Mouse (Mus musculus) spleen, postnatal 36 days (tissue): ENCODE measurements at regions not wholly inside any gene's neighbourhood (a gene's known extent, or its start where the extent isn't known, plus 50 kb on each side); places are given as distances from the start of the nearest gene placed in this dataset.
"Not testable (repeated sequence)": the region's sequence is repeated elsewhere in the genome, so short reads cannot be mapped to it uniquely, and the experiment has no call there.

Experiments
- DNase-seq, 2 experiments: peaks; one replicate each; pipeline ENCODE4 v3.0.0; 2022; ENCODE audit warnings: low spot score in 2 of 2, mixed read lengths in 1 of 2

GRCm38 (mm10) chr5:50343681-50344080 is 284.9 kb upstream of the Adgra3 start:
- DNase-seq, result no peak

DNA sequence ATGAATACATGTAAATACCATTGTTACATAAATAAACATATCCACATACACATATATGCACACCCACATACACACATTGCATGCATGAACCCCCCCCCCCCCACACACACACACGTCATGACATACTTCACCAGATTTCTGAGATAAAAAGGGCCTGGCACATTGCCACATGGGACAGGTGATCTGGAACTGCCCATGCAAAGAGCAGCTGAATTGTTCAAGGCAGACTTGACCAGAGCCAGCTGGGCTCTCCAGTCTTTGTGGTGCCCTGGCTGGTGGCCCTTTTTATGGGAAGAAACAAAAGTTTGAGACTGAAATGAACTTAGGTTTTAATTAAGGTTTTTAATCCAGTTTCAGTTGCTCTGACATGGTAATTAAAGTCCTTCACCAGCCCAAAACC is 250.7 kb upstream of the Adgra3 start:
- DNase-seq, result no peak

- no peak for DNase-seq
Observed at GRCm38 (mm10) chr5:50303859-50304480, 245.2 kb upstream of the Adgra3 start.

DNA sequence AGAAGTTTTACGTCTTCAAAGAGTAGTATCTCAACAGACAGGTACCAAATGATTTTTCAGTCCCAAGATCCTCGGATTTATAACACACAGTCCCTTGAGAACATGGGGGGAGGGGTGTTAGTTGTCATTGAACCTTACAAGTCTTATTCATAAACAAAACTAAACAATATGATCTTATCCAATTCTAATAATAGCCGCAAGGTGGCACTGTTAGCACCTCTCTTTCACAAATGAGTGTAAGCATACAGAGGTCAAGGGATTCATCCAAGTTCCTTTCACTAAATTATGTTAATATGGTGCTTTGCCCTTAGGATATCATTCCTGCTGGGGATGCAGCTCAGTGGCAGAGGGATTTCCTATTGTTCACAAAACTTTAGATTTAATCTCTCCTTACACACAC is 235.0 kb upstream of the Adgra3 start:
- DNase-seq, result no peak

- DNase-seq, result no peak
Observed at GRCm38 (mm10) chr5:50290879-50291410, 232.1 kb upstream of the Adgra3 start.

- DNase-seq, result no peak
Observed at GRCm38 (mm10) chr5:50260417-50260816, 201.6 kb upstream of the Adgra3 start.

DNA sequence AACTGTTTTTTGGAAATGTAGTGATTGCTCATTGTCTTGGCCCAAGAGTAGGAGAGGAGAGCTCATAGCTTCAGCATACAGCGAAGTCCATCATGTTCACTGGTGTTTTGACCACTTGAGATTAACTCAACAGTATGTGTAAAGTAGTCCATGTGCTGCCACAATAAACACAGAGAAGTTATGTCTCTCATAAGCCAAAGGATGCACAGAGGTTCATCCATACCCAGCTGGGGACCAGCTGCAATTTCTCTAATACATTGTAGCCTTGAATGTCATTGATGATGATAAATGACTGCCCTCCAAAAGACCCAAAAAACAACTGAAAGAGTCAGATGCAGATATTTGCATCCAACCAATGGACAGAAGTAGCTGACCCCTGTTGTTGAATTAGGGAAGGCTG is 199.2 kb upstream of the Adgra3 start:
- DNase-seq, result no peak

GRCm38 (mm10) chr5:50234111-50234510 is 175.3 kb upstream of the Adgra3 start:
- DNase-seq, result no peak

DNA sequence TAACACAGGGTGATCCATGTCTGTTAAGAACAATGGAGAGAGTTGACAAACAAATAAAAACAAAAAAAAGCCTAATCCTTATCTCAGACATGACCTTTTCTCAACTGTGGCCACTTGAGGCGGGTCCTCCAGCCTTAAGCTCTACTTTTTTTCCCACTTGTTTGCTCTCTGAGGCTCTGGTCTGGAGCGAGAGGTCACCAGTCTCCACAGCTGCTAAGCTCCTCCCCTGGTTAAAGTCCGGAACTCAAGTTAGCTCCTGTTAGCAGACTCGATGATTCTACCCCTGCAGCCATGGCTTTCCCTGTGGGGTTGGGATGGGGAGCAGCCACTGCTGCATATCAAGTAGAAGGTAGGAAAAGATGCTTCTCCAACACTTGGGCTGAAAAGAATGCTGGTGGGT is 158.2 kb upstream of the Adgra3 start:
- DNase-seq, result no peak

DNA sequence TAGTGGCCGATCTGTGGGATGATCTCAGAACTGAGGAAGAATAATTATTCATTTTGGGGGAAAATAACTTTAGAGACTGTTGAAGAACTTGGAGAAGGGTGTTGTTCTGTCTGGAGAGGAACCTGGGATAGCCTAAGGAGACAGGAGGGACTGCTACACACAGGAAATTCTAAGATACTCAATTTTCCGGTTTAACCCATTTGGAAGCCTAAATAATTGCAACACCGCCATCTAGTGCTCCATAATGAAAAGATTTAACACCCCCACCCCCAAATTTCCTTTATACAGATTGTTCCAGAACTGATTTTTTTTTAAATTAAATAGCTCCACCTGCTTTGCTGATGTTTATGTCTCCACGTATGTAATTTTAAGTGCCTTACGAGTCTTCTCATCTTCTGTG is 157.2 kb upstream of the Adgra3 start:
- no peak for DNase-seq

GRCm38 (mm10) chr5:50202307-50203010 is 143.7 kb upstream of the Adgra3 start:
- no peak for DNase-seq

- no peak for DNase-seq
Observed at GRCm38 (mm10) chr5:50196423-50196822, 137.6 kb upstream of the Adgra3 start.

GRCm38 (mm10) chr5:50195993-50196392 is 137.2 kb upstream of the Adgra3 start:
- no peak for DNase-seq

DNA sequence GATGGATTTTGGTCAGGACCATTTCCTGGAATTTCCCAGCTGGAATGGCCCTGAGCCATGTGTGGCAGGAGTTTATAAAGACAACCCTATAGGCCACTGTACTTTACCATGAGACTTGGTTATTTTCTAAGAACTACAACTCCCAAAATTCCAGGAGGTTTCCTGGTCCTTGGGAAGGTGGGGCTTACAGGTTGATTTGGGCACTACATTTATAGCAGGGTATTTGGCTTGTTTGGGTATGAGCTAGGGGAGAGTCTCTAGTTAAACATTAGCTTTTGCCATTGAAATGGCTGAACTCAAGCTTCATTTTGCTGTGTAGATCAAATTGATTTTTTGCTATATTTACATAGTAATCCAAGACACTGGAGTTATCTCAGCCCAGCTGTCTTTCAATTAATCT is 130.6 kb upstream of the Adgra3 start:
- DNase-seq, result no peak

DNA sequence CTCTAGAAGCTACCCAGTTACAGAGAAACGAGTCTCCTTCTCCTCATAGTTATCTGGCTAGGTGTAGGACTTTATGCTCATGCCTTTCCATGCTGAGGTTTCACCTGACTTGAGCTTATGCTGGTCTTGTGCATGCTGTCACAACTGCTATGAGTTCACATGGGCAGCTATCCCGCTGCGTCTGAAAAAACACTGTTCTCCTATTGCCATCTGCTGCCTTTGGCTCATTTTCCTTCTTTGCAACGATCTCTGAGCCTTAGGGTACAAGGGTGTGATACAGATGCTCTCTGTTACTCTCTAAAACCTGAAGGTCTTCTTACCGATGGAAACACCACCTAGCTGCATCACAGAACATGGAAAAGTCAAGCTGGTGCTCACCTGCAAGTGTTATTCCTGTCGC is 123.9 kb upstream of the Adgra3 start:
- DNase-seq, result no peak

DNA sequence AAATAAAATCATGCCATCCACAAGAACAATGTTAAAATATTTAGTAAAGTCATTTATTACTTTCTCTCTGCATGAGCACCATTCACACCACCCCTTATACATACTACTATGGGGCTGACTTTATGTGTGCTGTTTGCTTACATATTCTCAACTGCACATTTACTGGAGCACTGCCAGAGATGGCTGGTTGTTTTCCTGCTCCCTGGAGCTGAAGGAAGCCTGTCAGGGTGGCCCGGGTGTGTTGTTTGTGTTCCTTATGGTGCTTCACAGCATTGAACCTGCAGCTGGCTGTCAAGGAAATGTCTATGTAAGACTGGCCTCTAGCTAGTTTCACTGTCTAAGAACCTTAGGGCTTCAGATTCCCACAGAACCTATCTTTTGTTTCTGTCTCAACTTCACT is 97.8 kb upstream of the Adgra3 start:
- DNase-seq, result no peak

DNA sequence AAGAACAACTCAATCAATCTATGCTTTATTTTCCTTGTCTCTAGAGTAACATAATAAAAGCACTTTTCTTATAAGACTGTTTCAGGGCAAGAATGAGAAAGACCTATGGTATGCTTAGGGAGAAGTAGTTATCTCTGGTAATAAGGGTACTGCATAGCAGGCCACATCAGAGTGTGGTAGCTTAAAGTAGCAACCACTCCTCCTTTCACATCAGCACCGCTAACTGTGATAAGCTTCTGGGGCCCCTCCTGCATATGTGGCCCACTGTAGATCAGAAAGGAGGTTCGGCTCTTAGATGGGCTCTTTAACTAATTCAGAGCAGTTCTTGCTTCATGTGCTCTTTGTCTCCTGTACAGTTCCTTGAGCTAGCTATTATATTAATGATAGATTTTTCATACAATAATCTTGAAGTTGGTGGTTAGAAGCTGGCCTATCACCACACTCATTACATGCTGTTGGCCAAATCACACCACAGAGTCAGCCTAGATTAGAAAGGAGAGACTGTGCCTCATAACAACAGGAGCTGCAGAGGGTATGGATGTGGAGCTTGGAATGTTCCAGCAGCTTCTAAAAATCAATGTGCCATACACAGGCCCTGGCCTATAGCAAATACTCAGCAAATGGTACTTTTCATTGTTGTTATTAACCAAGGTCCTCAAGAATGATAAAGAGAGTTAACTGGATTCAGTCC is 96.5 kb upstream of the Adgra3 start:
- DNase-seq, result not testable (repeated sequence)

GRCm38 (mm10) chr5:50146926-50147325 is 88.1 kb upstream of the Adgra3 start:
- no peak for DNase-seq

- DNase-seq, result no peak
Observed at GRCm38 (mm10) chr5:50145458-50146083, 86.8 kb upstream of the Adgra3 start.

DNA sequence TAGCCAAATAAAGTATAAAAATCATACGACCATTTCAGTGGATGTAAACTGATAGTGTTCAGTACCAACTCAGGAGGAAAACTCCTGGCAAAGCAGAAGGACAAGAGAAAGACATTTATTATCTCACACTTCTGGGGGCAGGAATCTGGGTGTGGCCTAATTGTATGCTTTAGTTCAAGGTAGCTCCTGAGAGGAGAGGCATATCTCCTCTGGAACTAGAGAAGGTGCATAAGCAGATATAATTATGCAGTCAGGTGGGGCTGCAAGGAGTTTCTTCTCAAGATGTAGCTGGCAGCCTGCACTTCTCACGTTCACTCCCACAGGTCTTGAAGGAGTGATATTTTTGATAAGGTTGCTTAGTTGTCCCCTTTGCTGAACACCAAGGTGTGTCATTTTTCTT is 71.4 kb upstream of the Adgra3 start:
- no peak for DNase-seq

DNA sequence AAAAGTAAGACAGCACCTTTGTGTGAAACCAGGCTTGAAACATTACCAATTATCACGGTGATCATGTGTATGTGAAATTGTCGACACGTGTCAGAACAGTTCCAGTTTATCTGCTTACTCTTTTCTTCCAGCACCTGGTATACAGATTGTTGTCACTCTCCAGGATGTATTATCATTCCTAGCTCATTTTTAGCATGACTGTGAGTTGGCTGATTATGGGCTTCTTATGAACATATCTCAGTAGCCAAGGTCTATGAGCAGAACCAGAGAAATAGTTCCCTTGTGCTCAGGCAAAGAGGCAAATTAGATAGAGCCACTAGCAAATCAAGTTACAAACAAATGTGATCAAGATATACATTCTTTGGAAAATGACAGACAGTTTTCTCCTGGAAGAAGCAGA is 70.2 kb upstream of the Adgra3 start:
- no peak for DNase-seq

DNA sequence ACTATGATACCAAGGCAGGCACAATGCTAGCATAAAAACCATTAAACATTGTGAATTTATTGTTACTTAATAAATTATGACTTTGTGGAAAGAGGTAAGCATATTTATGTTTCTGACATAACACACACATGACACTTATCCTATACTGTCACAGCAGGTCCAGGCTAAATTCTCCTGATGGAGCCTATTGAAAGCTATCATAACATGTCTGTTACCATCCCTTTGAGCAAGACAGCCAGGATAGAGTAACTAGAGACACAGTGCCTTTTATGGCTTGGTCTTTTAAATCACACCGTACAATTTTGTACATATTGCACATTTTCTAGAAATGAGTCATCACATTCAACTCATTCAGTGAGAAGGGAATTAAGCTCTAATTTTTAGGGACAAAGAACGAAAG is 67.8 kb upstream of the Adgra3 start:
- no peak for DNase-seq
